Mouse (Mus musculus) inflammation-experienced regulatory T-cells, adult 6 months (primary cell): ENCODE measurements around the gene Mgll. TPM values are rescaled to one million over a fixed set of nuclear protein-coding genes. Genes with fewer than 3 reads are reported as not detected.
A peak's percentile ranks its signal among the peaks of the same experiment; 100 is the strongest.

Source experiments
- ATAC-seq: one replicate; pipeline ENCODE4 v1.8.0; 2017
- polyA plus RNA-seq, 3 experiments: library from polyadenylated mRNA; unstranded; fragments of 100-300 nt; shearing (Covaris generic); gene quantifications; one replicate each; pipeline ENCODE4 v1.2.1; 2017

Mgll gene
- polyA plus RNA-seq, 3 experiments from 2014 or later: 1.2 to 2.3 TPM; not detected in 1

DNA sequence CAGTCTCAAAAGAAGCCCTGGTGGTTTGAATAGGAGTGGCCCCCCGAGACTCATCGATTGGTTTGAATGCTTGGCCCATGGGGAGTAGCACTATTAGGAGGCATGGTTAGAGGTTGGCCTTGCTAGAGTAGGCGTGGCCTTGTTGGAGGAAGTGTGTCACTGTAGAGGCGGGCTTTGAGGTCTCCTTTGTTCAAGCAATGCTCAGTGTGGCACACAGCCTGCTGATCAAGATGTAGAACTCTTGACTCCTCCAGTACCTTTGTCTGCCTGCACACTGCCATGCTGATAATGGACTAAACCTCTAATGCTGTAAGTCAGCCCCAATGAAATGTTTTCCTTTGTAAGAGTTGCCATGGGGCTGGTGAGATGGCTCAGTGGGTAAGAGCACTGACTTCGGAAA is 108.5 kb downstream of the Mgll start:
- ATAC-seq: no peak

DNA sequence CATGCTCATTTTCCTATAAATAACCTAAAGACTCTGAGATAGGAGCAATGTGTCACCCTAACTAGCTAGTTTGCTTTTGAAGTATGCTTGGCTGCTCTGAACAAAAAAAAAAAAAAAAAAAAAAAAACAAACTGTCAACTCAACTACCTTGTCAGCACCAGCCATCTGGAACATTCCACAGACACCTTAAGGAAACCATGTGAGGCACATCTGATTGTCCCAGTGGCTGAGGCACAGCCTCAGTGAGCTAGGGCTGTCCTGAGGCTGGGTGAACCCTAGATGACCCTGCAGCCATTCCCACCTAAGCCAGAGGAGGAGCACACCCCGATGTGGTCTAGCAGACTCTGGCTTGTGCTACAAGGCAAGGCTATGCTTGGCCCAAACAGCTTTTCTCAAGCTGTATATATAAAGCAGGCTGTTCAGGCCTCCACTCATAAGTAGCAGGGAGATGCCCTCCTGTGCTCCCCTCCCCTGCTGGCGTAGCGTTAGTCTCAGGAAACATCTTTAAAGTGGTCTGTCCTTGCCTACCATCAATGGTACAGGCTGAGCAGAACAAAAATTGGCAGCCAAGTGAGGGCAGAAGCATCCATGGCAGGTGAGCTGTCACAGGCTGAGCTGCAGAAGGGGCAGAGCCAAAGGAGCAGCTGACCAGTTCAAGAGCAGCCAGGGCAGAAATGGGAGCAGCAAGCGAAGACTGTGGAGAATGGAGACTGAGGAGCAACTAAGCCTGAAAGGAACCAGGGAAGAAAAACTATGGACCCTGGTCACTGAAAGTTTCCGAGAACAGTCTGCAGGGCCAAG is 109.3 kb downstream of the Mgll start:
- no peak for ATAC-seq

DNA sequence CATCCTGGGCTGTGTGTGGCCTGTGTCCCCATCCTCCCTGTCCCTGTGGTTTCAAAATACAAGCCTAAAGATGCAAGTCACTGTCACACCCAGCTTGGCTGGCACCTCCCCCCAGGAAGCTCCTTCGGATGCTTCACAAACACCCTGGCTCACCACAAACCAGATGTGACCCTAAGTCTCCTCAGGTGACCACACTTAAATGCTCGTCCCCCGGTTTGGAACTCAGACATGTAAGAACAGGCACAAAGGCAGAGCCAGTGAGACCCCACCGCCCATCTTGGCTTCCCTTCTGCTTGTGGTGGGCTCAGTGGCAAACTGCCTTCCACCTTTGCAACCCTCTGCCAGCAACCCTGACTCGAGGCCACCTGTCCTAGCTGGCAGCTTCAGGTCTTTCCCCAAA is 110.8 kb downstream of the Mgll start:
- ATAC-seq: no peak

DNA sequence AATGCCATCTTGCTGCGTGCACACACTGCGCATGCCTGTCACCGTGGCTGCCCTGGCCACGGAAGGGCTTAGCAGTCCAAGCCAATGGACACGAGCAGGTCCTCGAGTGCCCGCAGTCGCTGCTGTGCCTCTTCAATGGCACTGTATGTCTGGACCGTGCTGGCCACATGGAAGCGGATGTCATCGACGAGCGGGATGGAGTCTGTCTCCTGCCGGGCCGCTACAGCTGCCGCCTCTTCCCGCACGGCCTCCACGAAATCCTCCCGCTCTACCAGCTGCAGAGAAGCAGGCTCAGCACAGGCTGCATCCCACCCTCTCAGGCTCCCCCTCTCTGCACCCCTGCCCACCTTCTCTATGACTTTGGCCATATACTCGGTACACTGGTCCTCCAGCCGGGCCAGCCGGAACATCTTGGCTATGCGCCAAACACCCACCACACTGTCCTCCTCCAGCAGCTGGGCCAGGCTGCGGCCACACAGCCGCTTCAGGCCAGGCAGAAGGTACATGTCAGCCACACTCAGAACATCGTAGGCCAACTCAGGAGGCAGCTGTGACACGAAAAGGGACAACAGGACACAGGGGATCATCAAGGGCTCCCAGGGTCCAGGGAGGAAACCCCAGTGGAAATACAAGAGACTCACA is 112.1 kb downstream of the Mgll start:
- no peak for ATAC-seq

DNA sequence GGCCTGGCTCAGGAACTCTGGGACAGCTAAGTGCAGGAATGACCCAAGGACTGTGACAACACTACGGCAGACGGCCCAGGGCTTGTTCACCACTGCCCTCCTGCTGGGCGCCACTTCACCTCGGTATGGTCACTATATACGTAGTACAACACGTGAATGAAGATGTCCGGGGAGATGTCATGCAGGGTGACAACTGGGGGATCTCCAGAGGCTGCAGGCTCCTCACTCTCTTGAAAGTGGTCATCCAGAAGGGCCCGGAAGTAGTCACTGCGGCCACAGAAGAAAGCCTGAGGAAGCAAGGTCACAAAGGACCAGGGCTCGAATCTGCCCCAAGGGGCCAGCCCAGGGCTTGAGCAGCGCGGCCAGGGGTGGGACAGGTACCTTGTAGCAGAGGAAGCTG is 113.8 kb downstream of the Mgll start:
- no peak for ATAC-seq

DNA sequence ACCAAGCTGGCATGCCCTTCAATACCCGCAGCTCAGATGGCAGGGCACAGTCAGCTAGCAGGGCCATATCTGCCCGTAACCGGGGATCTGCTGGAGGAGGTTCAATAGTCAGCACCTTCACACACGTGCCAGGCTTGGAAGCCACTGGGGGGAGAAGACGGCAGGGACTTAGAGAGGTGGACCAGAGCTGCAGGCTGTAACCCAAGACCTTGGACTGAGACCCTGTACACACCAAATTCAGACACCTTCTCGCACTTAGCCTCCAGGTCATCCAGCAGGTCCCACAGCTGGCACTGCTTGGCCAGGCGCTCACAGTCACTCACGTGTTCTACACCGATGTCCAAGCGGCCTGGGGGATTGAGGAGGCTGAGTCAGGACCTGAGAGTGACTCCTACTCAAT is 114.4 kb downstream of the Mgll start:
- no peak for ATAC-seq

DNA sequence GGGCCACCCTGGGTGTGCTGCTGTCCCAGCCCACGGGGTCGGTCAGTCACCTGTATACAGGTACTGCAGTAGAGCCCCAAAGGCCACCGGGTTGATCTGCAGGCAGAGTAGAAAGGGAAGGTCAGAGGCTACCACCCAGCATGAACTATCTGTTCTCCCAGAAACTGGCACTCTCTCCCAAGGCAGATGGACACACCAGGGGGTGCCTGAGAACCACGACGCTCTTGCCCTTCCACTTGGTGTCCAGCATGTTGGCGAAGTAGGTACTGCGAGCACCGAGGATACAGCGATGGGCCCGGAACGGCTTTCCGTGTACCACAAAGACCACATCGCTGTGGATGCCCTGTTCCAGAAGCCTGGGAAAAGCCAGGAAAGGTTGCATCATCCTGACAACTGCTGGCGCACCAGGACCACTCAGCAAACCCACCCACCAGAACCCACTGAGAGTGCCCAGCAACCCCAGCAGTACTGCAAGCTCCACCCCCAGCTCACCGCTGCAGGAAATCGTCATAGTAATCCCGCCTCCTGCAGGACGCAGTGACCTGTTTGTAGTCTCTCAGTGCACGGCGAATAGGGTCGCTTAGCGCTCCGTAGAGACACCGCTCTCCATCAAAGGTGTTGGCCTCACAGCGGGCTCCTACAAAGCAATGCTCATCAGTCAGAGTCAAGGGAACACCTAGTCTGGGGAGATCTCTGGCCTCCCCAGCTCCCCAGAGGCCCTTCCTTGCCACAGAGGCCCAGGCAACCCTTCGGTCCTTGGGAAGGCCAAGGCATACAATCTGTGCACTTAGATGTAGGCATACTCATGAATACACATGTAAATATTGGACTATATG is 115.1 kb downstream of the Mgll start:
- no peak for ATAC-seq

DNA sequence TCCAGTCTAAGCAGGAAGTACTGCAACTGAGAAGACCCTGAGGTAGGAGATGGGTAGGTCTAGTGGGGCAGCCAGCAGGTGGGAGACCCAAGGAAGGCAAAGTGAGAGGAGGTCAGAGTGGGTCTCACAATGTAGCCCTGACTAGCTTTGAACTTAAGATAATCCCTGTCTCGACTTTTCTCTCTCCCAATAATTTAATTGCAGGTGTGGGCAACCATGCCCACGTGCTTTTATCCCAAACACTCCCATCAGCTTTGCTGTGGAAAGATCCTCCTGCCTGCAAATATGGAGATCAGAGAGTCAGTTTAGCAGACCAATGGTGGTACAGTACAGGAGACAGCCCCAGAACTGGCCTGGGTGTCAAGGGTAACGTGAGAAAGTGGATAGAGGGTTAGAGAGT is 116.0 kb downstream of the Mgll start:
- no peak for ATAC-seq

DNA sequence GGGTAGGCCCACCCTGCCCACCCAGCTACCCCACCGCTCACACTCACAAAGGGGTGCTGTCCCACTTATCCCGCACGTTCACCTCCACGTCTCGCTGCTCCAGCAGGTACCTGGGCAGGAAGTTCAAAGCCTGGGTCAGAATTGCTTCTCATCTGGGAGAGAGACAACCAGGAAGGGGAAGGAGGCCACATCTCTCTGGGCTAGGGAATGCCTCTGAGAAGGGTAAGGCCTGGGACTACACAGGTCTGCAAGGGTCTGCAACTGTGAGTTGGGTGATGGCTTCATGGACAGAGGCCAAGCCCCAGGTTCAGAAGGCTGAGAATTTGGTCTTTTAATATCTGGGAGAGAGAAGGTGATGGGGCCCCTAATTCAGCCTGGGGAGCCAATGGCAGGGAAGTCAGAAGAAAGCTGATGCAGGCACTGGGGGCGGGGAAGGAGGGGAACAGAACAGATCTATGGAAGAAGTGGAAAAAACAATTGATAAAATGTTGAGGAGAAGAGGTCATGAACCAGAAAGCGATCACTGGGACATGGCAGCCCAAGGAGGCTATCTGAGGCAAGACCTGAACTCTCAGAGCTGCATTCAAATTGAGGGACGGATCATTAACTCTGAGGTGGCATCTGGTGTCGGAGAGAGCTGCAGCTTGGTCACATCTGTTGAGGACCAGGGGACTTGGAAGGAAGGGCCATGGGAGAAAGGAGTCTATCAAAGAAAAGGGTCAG is 116.7 kb downstream of the Mgll start:
- no peak for ATAC-seq

DNA sequence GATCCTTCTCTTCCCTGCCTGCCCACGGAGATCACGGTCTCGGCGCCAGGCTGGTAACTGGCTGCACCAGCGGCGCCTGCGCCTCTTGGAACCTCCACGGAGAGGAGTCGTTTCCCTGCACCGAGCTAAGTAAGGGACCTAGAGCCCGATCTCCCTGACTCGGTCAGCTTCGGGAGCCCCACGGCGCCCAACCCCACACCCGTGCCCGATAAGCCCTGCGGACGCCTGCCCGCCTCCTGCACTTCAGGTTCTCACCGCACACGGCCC is 117.2 kb downstream of the Mgll start:
- ATAC-seq: no peak

DNA sequence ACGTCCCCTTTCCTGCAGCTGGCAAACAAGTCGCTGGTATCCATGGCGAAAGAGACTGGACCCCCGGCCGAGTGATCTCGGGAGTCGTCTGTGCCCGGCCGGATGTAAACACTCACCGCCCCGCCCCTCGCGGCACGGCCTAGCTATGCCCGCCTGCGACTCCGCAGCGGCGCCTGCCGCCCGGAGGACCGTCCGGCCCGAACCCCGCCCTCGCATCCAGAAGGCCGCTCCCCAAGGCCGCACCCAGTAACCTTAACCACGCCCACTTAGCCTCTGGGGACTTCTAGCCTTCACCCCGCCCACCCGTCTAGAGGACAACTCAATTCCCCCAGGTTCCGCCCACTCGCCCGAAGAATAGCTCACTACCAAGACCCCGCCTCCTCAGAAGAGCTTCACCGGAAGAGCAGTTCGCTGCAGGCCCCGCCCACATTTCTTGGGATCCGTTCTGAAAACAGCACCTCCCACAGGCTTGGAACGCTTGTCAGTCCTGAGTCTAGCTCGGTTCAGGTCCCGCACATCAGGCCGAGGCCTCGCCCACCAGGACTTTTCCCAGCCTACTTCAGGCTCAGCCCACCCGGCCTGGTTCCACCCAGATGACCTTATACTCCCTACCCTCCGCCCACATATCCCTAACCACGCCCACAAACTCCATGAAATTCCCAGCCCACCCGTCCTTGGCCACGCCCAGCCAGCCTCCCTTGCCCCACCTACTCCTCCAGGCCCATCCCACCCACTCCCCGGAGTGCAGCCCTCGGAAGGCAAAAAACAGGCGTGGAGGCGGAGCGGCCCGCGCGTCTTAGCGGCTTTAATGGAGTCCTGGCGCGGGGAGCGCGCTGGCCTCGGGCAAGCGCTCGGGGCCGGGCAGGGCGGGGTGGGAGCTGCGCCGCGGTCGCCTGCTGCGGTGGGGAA is 117.8 kb downstream of the Mgll start, which contains the start of gene Abtb1:
Gene Abtb1 (minus strand): TSS at position 204 of the 909 bp plus-strand sequence.
- ATAC-seq: peak; percentile 88

DNA sequence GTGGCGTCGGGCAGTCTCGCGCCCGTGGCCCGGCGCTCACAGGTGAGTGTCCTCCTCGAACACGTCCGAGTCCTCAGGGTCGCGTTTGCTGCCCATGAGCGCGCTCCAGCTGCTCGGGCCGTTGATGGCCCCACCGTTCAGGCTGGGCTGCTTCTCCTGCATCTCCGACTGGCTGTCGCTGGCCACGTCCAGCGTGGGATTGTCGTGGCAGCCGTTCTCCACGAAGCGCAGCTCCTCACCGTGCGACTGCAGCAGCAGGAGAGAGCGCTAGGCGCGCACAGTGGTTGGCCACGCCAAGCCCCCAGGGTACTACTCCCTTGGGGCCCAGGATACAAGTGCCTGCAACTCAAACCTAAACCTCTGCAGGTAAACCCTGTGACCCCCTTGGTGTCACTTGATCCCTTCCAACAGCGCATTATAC is 118.5 kb downstream of the Mgll start:
- no peak for ATAC-seq

DNA sequence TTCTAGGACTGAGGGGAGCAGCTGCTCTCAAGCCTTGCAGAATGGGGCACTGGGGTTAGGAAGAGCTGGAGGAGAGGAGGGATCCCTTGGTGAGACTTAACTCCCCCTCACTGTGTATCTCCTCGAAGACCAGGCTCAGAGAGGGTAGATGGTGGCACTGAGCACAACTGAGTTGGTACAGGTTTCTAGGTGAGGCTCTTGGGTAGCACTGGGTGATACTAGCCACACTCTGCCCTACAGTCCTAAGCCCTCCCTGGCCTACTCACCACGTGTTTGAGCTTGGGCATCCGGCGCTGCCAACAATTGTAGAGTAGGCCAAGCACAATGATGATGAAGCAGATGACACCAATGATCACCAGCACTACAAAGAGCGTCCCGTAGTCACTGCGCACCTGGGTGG is 119.0 kb downstream of the Mgll start:
- ATAC-seq: no peak

DNA sequence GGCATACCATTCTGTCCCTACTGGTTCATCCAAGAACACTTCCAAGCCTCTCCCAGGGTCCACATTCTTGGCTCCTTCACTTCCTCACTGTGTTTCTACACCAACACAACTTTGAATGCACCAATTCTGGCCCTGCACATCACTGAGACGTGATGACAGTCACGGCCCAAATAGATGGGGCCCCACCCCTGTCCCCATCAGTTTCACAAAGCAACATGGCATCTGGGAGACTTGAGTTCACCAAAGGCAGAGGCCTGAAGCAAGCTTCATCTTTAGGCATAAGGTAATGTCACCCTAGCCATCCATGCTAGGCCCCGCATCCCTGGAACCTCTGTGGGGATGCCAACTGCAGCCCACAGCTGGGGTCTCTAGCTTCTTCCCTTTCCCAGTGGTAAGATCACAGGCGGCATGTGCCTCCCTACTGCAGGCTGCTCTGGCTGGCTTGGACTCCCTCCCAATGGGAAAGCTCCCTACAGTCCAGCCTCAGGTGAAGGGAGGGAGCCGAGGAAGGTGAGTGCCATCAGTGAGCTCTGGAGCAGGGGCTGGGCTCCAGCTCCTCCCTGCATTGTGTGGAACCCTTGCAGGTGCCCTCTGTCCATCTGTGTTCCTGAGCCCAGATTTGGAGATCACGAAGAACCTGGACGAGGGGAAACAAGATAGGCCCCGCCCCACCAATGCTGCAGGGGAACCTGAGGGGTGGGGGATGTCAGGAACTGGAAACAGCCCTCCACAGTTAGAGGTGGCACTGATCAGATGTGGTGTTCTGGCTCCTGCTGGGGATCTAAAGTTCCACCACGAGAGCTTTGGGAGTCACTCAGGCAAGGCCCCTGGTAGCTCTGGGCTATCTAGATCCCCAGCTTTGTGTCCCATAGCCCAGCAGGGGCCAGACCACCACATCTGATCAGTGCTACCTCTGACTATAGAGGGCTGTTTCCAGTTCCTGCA is 119.8 kb downstream of the Mgll start:
- no peak for ATAC-seq

DNA sequence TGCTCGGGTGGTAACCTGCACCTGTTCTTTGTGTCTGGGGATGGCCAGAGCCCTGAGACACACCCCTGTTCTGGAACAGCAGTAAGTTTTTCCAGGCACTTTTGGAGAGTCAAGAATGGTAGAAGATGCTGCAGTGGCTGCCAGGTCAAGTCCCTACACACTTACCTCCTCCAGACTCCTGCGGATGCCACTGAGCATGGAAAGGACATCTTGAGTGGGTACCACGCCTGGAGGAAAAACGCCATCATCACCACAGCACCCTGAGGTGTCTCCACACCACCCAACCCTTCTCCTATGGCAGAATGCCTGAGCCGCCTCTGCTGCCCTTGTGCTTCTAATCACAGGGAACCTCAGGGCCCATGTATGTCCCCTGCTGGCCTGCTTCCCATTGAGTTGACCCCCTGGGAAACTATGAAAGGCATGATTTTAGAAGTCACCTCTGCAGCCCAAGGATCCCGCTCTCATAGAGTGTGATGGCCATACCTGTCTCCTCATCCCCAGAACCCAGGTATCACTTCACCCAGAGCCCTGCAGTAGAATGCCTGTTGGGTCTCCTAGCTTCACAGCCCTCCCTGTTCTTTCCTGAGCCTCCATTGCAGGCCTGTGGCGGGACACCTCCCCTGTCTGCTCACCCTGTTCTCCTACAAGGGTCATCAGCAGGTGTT is 120.8 kb downstream of the Mgll start:
- ATAC-seq: no peak

DNA sequence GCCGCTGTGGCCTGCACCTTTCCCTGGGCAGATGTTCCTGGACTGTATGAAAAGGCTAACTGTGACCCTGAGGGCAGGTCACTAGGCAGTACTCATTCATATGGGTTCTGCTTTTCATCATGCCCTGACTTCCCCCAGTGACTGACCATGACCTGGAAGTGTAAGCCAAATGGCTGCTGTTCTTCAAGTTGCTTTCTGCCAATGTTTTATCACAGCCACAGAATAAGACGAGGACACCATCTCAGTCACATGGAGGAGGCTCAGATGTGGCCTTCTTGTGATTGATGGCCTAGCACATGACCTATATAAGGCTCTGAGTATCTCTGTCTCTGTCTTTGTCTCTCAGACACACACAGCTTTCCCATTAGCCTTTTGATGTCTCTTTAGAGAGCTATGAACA is 123.4 kb downstream of the Mgll start:
- no peak for ATAC-seq

DNA sequence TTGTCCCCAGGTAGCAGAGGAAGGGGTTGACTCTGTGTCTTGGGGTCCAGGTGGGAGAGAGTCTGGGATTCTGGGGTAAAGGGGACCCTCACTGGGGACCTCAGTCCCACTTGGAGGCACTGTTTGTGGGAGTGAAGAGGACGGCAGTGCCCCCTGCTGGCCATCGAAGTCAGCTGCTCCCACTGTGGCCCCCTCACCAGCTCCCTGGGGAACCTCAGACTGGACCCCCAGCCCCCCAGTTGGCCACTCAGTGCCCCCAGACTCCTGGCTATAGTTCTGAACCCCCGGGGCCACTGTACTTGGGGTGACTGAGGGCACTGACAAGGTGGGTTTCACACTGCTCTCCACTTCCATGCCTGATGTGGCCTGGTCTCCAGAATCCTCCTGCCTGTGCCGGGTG is 125.1 kb downstream of the Mgll start:
- ATAC-seq: no peak

DNA sequence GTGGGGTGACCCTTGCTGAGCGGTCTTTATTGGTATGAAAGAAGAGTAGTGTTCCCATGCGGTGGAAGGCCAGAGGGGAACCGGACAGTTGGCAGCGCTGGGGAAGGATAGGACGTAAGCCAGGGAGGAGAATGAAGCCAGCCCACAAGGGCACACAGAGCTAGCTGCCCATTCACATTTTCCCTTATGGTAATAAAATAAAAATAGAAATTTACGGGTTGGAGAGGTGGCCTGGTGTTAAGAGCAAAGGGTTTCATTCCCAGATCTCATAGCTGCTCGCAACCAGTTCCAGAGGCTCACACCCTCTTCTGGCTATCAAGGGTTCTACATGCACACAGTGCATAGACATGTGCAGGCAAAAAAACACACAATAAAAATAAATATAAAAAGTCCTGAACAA is 125.8 kb downstream of the Mgll start:
- ATAC-seq: no peak

DNA sequence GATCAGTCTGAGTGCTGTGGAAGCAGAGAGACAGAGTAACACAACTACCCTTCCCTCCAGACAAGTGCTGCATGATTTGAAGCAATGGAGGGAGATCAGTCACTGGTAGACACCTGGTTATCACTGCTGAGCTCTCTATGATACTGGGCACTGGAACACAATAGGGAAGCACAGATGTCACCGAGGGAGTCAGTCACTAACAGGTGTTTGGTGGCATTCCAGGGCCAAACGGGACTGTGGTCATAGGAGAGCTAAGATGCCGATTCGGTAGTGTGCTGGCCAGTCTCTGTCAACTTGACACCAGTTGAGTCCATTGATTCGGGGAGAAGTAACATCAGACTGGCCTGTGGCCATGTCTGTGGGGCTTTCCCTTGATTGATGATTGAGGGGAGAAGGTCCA is 130.3 kb downstream of the Mgll start:
- no peak for ATAC-seq

DNA sequence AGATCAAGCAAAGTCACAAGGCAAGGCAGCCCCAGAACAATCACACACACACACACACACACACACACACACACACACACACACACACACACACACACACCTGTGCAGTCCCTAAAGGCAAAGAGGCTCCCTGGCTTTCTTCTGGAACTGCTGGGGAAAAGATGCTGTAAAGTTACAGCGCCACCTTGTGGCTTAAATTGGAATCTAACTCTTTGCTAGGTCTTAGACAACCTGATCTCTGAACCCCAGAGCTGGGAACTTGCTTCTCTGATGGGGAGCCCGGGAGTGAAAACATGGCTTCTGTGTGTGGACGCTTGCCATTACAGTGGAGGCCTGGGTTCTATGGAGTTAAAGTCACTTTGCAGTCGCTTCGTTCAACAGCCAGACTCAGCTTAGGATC is 131.4 kb downstream of the Mgll start:
- ATAC-seq: peak; percentile 43
